Mouse (Mus musculus): ENCODE measurements at regions not wholly inside any gene's neighbourhood (a gene's known extent, or its start where the extent isn't known, plus 50 kb on each side); places are given as distances from the start of the nearest gene placed in this dataset.
"Not testable (repeated sequence)": the region's sequence is repeated elsewhere in the genome, so short reads cannot be mapped to it uniquely, and the experiment has no call there.

DNA sequence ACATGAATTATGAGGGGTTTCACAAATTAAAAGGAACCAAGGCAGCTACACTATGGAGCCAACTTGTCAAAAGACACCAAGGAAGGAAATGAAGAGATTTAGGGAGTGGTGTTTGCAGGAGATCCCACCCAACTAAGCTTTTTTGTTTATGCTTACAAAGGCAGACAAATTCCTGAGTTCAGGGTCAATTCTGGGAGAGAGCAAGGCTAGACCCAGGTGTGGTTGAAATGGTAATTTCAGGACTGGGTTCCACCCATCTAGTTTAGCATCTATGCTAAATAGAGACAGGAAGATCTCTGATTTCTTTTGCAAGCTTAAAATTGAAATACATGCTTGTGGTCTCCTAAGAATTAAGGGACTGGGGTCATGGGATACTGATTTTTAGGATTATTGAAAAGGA lies 286.0 kb upstream of the Pcdh17 start:
- Histone ChIP-seq H3K4me2 (ENCODE audit: low read depth, low read length) (no peak overlapping the region), H3K9ac (replicated peaks; ENCODE audit: low read length) (no peak overlapping the region), H3K4me3 (ENCODE audit: low read length) (no peak overlapping the region), H3K4me1 (ENCODE audit: insufficient read depth, low read length) (no peaks in the 10 kb centered on the region), H3K36me3 (ENCODE audit: insufficient read depth, low read length) (no peaks in the 10 kb centered on the region), H3K27me3 (ENCODE audit: insufficient read depth, low read length) (no peaks in the 10 kb centered on the region), H3K27ac (no peak overlapping the region), H3K9me3 (ENCODE audit: low read length) (no peaks in the 10 kb centered on the region)
- no peak for DNase-seq (ENCODE audit: low spot score)
- ATAC-seq = no peak
- TF ChIP-seq CTCF (IDR thresholded peaks at IDR 0.05; ENCODE audit: low read depth) = no peak

DNA sequence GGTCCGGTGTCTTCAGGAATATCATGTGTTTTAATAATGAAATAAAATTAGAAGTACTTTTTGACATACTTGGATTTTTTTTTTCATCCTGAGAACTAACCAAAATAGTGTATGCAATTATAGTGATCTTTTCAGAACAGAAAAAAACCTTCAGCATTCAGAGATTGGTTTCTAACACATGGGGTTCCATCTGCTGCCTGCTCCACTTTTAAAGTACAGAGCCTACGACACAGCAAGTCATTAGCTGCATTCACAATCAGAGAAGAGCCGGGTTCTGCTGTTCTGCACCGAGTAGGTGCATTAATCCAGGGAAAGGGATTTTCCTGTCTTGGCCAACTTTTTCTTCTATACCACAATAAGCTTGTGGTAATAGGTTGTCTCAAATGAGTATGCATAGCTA lies 267.9 kb upstream of the Pcdh17 start:
- Histone ChIP-seq H3K4me1 (ENCODE audit: insufficient read depth, low read length) (no peaks in the 10 kb centered on the region), H3K27ac (no peak overlapping the region), H3K4me2 (ENCODE audit: low read depth, low read length) (no peak overlapping the region), H3K9ac (replicated peaks; ENCODE audit: low read length) (no peak overlapping the region), H3K4me3 (ENCODE audit: low read length) (no peak overlapping the region), H3K27me3 (ENCODE audit: insufficient read depth, low read length) (no peaks in the 10 kb centered on the region), H3K36me3 (ENCODE audit: insufficient read depth, low read length) (no peaks in the 10 kb centered on the region), H3K9me3 (ENCODE audit: low read length) (no peaks in the 10 kb centered on the region)
- no peak for ATAC-seq
- DNase-seq (ENCODE audit: low spot score) = no peak
- TF ChIP-seq CTCF (IDR thresholded peaks at IDR 0.05; ENCODE audit: low read depth) = no peak
- 87% methylated on average over 4 of the region's 4 CpGs for WGBS

DNA sequence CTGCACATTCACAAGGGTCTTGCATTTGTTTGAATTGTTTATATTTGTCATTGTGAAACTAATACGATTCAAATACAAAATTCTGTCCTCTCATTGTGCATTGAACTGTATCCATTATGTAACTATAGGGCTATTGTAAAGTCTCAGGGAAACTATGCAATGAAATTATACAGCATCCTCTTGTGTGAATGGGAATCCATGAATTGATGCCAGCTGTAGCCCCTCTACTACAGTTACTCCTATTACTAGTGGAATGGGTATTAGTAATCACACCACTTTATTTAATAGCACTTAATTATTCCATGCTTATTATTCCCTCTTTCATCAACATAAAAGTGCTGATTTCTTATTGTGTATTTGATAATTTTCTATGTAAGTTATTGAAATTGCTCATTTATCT lies 232.4 kb upstream of the Pcdh17 start:
- DNase-seq (ENCODE audit: low spot score) = no peak
- 73% methylated on average over 1 of the region's 1 CpGs for WGBS

DNA sequence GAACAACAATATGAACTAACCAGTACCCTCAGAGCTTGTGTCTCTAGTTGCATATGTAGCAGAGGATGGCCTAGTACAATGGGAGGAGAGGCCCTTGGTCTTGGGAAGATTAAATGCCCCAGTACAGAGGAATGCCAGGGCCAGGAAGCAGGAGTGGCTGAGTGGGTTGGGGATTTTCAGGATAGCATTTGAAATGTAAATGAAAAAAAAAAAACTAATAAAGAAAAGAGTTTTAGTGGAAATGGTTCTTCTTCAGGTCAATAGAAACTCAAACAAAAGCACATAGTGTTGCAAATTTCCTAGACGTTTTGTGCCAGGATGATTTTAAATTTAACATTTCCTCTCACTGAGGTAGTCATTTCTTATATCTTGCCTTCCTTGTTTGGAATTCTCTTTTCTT lies 220.4 kb upstream of the Pcdh17 start:
- 55% methylated on average over 1 of the region's 1 CpGs for WGBS
- TF ChIP-seq CTCF (IDR thresholded peaks at IDR 0.05; ENCODE audit: low read depth) = no peak

More for the DNA sequence above, 232.4 kb upstream of the Pcdh17 start:
- no peak overlapping the region for H3K4me3 ChIP-seq (ENCODE audit: low read length)
- no peak overlapping the region for H3K4me2 ChIP-seq (ENCODE audit: low read depth, low read length)
- H3K36me3 ChIP-seq (ENCODE audit: insufficient read depth, low read length) = no peaks in the 10 kb centered on the region
- ATAC-seq = no peak
- no peaks in the 10 kb centered on the region for H3K4me1 ChIP-seq (ENCODE audit: insufficient read depth, low read length)
- H3K9ac ChIP-seq (replicated peaks; ENCODE audit: low read length) = no peak overlapping the region
- TF ChIP-seq CTCF (IDR thresholded peaks at IDR 0.05; ENCODE audit: low read depth) = no peak
- H3K27me3 ChIP-seq (ENCODE audit: insufficient read depth, low read length) = no peaks in the 10 kb centered on the region
- peaks cover 4% of the 10 kb centered on the region for H3K9me3 ChIP-seq (ENCODE audit: low read length)
- H3K27ac ChIP-seq = no peak overlapping the region

DNA sequence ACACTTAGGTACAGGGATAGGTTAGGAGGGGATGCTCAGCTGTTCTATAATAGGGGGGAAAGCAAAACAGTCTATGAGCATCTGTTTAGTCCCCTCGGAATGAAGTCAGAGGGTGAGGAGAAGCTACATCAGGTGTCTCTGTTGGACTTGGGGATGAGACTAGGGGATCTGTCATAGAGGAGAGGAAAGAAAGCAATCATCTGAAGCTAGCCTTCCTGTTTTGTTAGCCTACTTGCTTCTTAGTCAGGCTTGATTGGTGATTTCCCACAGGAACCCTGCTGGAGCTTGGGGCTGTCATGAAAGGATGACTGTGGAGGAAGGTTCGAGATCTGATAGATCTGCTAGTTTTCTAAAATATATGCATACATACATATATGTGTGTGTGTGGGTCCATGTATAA lies 219.4 kb upstream of the Pcdh17 start:
- Histone ChIP-seq H3K4me1 (ENCODE audit: insufficient read depth, low read length) (no peaks in the 10 kb centered on the region), H3K4me2 (ENCODE audit: low read depth, low read length) (no peak overlapping the region), H3K9ac (replicated peaks; ENCODE audit: low read length) (no peak overlapping the region), H3K27me3 (ENCODE audit: insufficient read depth, low read length) (no peaks in the 10 kb centered on the region), H3K9me3 (ENCODE audit: low read length) (no peaks in the 10 kb centered on the region), H3K4me3 (ENCODE audit: low read length) (no peak overlapping the region), H3K27ac (no peak overlapping the region), H3K36me3 (ENCODE audit: insufficient read depth, low read length) (no peaks in the 10 kb centered on the region)
- ATAC-seq = no peak
- no peak for TF ChIP-seq CTCF (IDR thresholded peaks at IDR 0.05; ENCODE audit: low read depth)
- no peak for DNase-seq (ENCODE audit: low spot score)
- WGBS = 75% methylated on average over 2 of the region's 2 CpGs

More for the DNA sequence above, 220.4 kb upstream of the Pcdh17 start:
- Histone ChIP-seq H3K4me2 (ENCODE audit: low read depth, low read length) (no peak overlapping the region), H3K27me3 (ENCODE audit: insufficient read depth, low read length) (no peaks in the 10 kb centered on the region), H3K4me1 (ENCODE audit: insufficient read depth, low read length) (no peaks in the 10 kb centered on the region), H3K9me3 (ENCODE audit: low read length) (no peaks in the 10 kb centered on the region), H3K4me3 (ENCODE audit: low read length) (no peak overlapping the region), H3K36me3 (ENCODE audit: insufficient read depth, low read length) (no peaks in the 10 kb centered on the region), H3K27ac (no peak overlapping the region), H3K9ac (replicated peaks; ENCODE audit: low read length) (no peak overlapping the region)
- ATAC-seq (no peak), DNase-seq (ENCODE audit: low spot score) (no peak)

DNA sequence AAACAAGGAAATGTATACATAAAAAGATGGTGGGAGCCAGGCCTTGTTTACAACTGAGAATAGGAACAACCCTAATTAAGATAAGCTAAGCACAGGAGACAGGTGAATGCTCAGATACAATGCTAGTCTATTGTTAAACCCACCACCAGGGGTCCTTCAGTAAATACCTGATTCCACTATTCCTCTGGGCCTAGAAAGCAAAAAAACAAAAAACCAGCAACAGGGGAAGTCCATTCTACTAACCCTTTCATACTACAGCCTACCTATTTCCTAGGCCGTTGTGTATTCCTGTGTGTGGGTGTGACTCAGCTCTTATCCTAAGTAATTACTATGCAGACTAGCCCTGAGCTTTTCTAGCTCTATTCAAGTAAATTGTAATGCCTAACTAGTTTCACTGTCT lies 195.4 kb upstream of the Pcdh17 start:
- H3K4me3 ChIP-seq (ENCODE audit: low read length); H3K36me3 ChIP-seq (ENCODE audit: insufficient read depth, low read length); H3K4me1 ChIP-seq (ENCODE audit: insufficient read depth, low read length); ATAC-seq; DNase-seq (ENCODE audit: low spot score); H3K4me2 ChIP-seq (ENCODE audit: low read depth, low read length); H3K27me3 ChIP-seq (ENCODE audit: insufficient read depth, low read length); H3K9ac ChIP-seq (replicated peaks; ENCODE audit: low read length); H3K27ac ChIP-seq; H3K9me3 ChIP-seq (ENCODE audit: low read length): not testable (repeated sequence)
- WGBS = 64% methylated on average over 1 of the region's 1 CpGs

DNA sequence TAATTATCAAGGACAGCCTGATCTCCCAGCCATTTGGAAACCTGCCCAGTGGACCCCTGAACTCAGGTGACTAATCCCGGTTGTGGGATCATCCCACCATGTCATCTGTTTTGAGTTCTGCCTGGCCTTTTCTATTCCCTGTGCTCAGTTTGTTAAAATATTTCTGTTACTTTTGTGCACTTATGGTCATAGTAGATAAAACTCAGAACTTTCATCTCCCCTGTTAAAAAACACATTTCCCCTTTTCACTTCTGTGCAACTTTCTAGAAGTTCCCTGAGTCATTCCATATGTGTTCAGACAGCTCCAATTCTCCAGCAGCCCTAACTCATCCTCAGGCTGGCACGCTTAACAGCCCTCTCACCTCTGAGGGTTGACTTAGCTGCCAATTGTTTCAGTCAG lies 190.8 kb upstream of the Pcdh17 start:
- 55% methylated on average over 2 of the region's 2 CpGs for WGBS
- no peak for DNase-seq (ENCODE audit: low spot score)
- ATAC-seq = no peak

More for the DNA sequence above, 190.8 kb upstream of the Pcdh17 start:
- H3K27me3 ChIP-seq (ENCODE audit: insufficient read depth, low read length) = no peaks in the 10 kb centered on the region
- TF ChIP-seq CTCF (IDR thresholded peaks at IDR 0.05; ENCODE audit: low read depth) = no peak
- H3K4me1 ChIP-seq (ENCODE audit: insufficient read depth, low read length) = no peaks in the 10 kb centered on the region
- no peak overlapping the region for H3K27ac ChIP-seq
- no peaks in the 10 kb centered on the region for H3K36me3 ChIP-seq (ENCODE audit: insufficient read depth, low read length)
- H3K4me3 ChIP-seq (ENCODE audit: low read length) = no peak overlapping the region
- H3K9me3 ChIP-seq (ENCODE audit: low read length) = no peaks in the 10 kb centered on the region
- no peak overlapping the region for H3K9ac ChIP-seq (replicated peaks; ENCODE audit: low read length)
- no peak overlapping the region for H3K4me2 ChIP-seq (ENCODE audit: low read depth, low read length)
